Mouse (Mus musculus) intestine, postnatal 0 days (tissue): Measurements from ENCODE around the gene Slc7a7. TPM values are rescaled to one million over a fixed set of nuclear protein-coding genes. Genes with fewer than 3 reads are reported as not detected.

ENCODE experiments used
- ATAC-seq: fragments of 200-750 bp; cut with Nextera tagmentation; 2 replicates; pipeline ENCODE4 v1.8.0; 2017; ENCODE audit warnings: mild to moderate bottlenecking, moderate TSS enrichment, moderate library complexity
- H3K27ac ChIP-seq: fragments of 300-500 bp; sonication (generic); 2 replicates; pipeline ENCODE4 v1.5.1; 2014; ENCODE audit warnings: mild to moderate bottlenecking, low read depth, low read length, moderate library complexity
- H3K27me3 ChIP-seq: fragments of 300-500 bp; sonication (generic); replicated peaks from 2 replicates; pipeline ENCODE4 v1.6.1; 2014; ENCODE audit warnings: low read length, mixed read lengths; ENCODE audit not compliant: control insufficient read depth, insufficient read depth
- H3K36me3 ChIP-seq: fragments of 300-500 bp; sonication (generic); 2 replicates; pipeline ENCODE4 v1.6.1; 2014; ENCODE audit warnings: mild to moderate bottlenecking, moderate library complexity; ENCODE audit not compliant: control insufficient read depth, insufficient read depth
- H3K4me1 ChIP-seq: fragments of 300-500 bp; sonication (generic); replicated peaks from 2 replicates; pipeline ENCODE4 v1.6.1; 2014; ENCODE audit warnings: antibody characterized with exemption, low read length, mixed read lengths; ENCODE audit not compliant: control insufficient read depth, insufficient read depth
- H3K4me2 ChIP-seq: fragments of 300-500 bp; sonication (generic); replicated peaks from 2 replicates; pipeline ENCODE4 v1.6.1; 2014; ENCODE audit warnings: low read depth, mild to moderate bottlenecking, moderate library complexity
- H3K4me3 ChIP-seq: fragments of 300-500 bp; sonication (generic); 2 replicates; pipeline ENCODE4 v1.5.1; 2014; ENCODE audit warnings: low read depth, low read length
- H3K9ac ChIP-seq: fragments of 300-500 bp; sonication (generic); 2 replicates; pipeline ENCODE4 v1.6.1; 2014; ENCODE audit warnings: mild to moderate bottlenecking, low read depth, low read length
- H3K9me3 ChIP-seq: fragments of 300-500 bp; sonication (generic); 2 replicates; pipeline ENCODE4 v1.6.1; 2016; ENCODE audit warnings: mixed run types; ENCODE audit not compliant: control insufficient read depth
- CTCF ChIP-seq: sonication (generic); IDR thresholded peaks from 2 replicates; pipeline ENCODE4 v1.5.1; 2016; ENCODE audit warnings: low read depth, mild to moderate bottlenecking, control low read depth, antibody characterized with exemption, moderate library complexity
- WGBS: fragments of 180-500 bp; shearing (Covaris S2); extraction: QIAGEN DNeasy Blood & Tissue Kit; methylation state at CpG from one replicate; pipeline ENCODE4 v1.1.7; 2014; 5-methylcytosine and 5-hydroxymethylcytosine counted together
- polyA plus RNA-seq: library from polyadenylated mRNA; unstranded; fragments of >200 nt; fragmentation: Nextera tagmentation; extraction: Ambion mirVana; gene quantifications from 2 replicates; pipeline ENCODE4 v1.2.1, GENCODE M21; 2015

The Slc7a7 gene
- 188 TPM in 2 replicates for polyA plus RNA-seq

- peak; percentile 42; the same call in 1 of the 2 replicates for TF ChIP-seq CTCF
- Histone ChIP-seq H3K9ac (no peak within 1 kb of the TSS), H3K4me3 (no peak within 1 kb of the TSS), H3K27ac (no peak within 1 kb of the TSS), H3K9me3 (no peaks in the 10 kb centered on the region), H3K4me2 (peak within 1 kb of the TSS; percentile 40), H3K4me1 (no peaks in the 10 kb centered on the region; the same call in 1 of the 2 replicates), H3K27me3 (no peaks in the 10 kb centered on the region), H3K36me3 (no peaks in the 10 kb centered on the region)
- no peak for ATAC-seq
- WGBS: 33% methylated on average over 19 of the region's 19 CpGs
Observed at GRCm38 (mm10) chr14:54417623-54418081, at the start of gene Slc7a7. Gene Slc7a7 (minus strand): TSS chr14:54417780.

GRCm38 (mm10) chr14:54464293-54465005 lies 46.9 kb upstream of the Slc7a7 start:
- 1% methylated on average over 55 of the region's 57 CpGs for WGBS
- Histone ChIP-seq H3K27me3 (no peaks in the 10 kb centered on the region), H3K4me1 (no peaks in the 10 kb centered on the region), H3K4me3 (peak overlapping the region; percentile 86), H3K27ac (peak overlapping the region; percentile 97), H3K36me3 (peaks cover 24% of the 10 kb centered on the region), H3K9ac (peak overlapping the region; percentile 95), H3K9me3 (no peaks in the 10 kb centered on the region), H3K4me2 (peak overlapping the region; percentile 84)
- TF ChIP-seq CTCF: peak; percentile 82
- peak; percentile 79 for ATAC-seq

- WGBS: under 1% methylated on average over 35 of the region's 35 CpGs
- Histone ChIP-seq H3K4me2 (peak within 1 kb of the TSS; percentile 84), H3K27me3 (no peaks in the 10 kb centered on the region), H3K4me3 (peak within 1 kb of the TSS; percentile 86), H3K27ac (peak within 1 kb of the TSS; percentile 97), H3K9ac (peak within 1 kb of the TSS; percentile 95), H3K36me3 (peaks cover 19% of the 10 kb centered on the region), H3K4me1 (no peaks in the 10 kb centered on the region), H3K9me3 (no peaks in the 10 kb centered on the region)
- ATAC-seq: peak; percentile 83
- no peak for TF ChIP-seq CTCF
Observed at GRCm38 (mm10) chr14:54463959-54464292, 46.3 kb upstream of the Slc7a7 start, which contains the start of gene Lrp10. Gene Lrp10 (plus strand): TSS chr14:54464137.

GRCm38 (mm10) chr14:54463108-54463958 lies 45.8 kb upstream of the Slc7a7 start:
- Histone ChIP-seq H3K9ac (peak overlapping the region; percentile 95), H3K4me1 (no peaks in the 10 kb centered on the region), H3K4me2 (peak overlapping the region; percentile 84), H3K27me3 (no peaks in the 10 kb centered on the region), H3K36me3 (peaks cover 13% of the 10 kb centered on the region), H3K4me3 (peak overlapping the region; percentile 86), H3K27ac (peak overlapping the region; percentile 97), H3K9me3 (no peaks in the 10 kb centered on the region)
- WGBS: 12% methylated on average over 12 of the region's 12 CpGs
- no peak; the same call in 1 of the 2 replicates for ATAC-seq
- TF ChIP-seq CTCF: no peak

GRCm38 (mm10) chr14:54462146-54462545 lies 44.6 kb upstream of the Slc7a7 start:
- H3K9me3 ChIP-seq: no peaks in the 10 kb centered on the region
- no peak overlapping the region for H3K9ac ChIP-seq
- no peak overlapping the region for H3K4me3 ChIP-seq
- no peaks in the 10 kb centered on the region for H3K27me3 ChIP-seq
- H3K4me2 ChIP-seq: no peak overlapping the region
- no peak for TF ChIP-seq CTCF
- 54% methylated on average over 4 of the region's 4 CpGs for WGBS
- ATAC-seq: no peak
- no peak overlapping the region for H3K27ac ChIP-seq
- 0 out of 2 replicates have a peak, but pooled peaks cover 3% of the 10 kb centered on the region for H3K36me3 ChIP-seq
- H3K4me1 ChIP-seq: no peaks in the 10 kb centered on the region

- Histone ChIP-seq H3K4me1 (no peaks in the 10 kb centered on the region), H3K9me3 (no peaks in the 10 kb centered on the region), H3K4me3 (no peak overlapping the region), H3K4me2 (no peak overlapping the region), H3K9ac (no peak overlapping the region), H3K27me3 (no peaks in the 10 kb centered on the region), H3K36me3 (no peaks in the 10 kb centered on the region), H3K27ac (no peak overlapping the region)
- WGBS: 82% methylated on average over 14 of the region's 14 CpGs
- no peak for ATAC-seq
- TF ChIP-seq CTCF: no peak
Observed at GRCm38 (mm10) chr14:54457907-54458569, 40.5 kb upstream of the Slc7a7 start.
